Mouse (Mus musculus): Measurements from ENCODE around the gene Tlr4.

Tlr4 gene

DNA sequence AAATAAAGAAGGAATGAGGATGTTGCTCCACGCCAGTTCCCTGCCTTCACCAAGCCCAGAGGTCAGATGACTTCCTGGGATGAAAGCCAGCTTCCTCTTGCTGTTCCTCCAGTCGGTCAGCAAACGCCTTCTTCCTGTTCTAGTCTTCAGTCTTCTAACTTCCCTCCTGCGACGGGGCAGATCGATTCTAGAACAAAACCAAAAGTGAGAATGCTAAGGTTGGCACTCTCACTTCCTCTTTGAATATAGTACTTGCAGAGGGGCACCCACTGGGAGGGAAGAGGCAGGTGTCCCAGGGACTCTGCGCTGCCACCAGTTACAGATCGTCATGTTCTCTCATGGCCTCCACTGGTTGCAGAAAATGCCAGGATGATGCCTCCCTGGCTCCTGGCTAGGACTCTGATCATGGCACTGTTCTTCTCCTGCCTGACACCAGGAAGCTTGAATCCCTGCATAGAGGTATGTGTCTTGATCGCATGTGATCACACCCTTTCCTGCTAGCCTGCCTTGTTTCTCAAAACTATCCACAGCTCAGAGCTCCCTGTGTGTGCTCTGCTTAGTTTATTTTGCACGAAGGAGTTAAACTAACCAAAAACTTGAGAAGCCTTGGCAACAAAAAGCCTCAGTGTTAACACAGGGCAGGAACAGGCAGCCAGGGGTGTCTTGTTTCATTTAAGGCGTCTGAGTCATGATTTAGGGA is at the start of gene Tlr4:
Gene Tlr4 (plus strand): TSS at position 122 of the 700 bp plus-strand sequence.
- DNase-seq (ENCODE audit: inconsistent ontology term) = peak; percentile 56

DNA sequence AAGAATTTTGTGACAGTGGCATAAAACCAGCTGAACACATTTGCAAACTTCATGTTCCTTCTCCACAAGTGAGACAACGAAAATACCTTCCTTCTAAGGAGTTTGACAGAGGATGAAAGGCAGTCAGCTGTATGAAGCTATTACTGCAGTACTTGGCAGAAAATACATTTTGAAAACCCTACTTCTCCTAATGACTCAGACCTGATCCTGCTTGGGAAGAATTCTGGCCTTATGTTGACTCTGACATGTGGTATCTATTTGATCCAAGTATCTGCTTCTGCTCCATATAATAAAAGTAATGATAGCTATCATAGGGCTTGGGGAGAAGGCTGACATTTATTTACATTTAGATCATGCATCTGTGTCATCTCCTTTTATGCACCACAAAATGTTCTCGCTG is 33.1 kb upstream of the Tlr4 start:
- no peak for DNase-seq (ENCODE audit: inconsistent ontology term)

GRCm38 (mm10) chr4:66796683-66797082 is 30.7 kb upstream of the Tlr4 start:
- DNase-seq (ENCODE audit: inconsistent ontology term) = no peak

DNA sequence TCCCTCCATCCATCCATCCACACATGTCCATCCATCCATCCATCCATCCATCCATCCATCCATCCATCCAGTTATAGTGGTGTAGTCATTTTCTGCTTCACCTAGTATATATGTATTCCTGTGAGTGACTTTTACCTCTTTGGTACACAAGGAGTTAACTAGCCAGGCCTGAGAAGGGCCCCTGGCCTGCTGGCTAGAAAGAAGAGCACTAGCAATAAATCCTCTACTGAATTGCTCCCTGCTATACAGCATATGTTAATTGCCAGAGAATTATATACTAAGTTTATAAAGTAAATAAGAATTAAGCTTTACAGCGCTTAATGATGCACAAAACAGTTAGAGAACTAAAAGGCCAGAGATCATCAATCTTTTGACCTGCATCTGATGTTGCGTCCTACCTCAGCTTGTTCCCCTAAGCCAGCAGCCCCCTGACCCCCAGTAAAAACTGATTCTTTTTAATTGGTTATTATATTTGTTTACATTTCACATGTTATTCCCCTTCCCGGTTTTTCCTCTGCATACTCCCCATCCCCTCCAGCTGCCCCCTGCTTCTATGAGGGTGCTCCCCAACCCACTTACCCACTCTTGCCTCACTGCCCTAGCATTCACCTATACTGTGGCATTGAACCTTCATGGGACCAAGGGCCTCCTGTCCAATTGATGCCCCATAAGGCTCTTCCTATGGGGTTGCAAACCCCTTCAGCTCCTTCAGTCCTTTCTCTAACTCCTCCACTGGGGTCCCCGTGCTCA is 22.7 kb upstream of the Tlr4 start:
- no peak for DNase-seq (ENCODE audit: inconsistent ontology term)

DNA sequence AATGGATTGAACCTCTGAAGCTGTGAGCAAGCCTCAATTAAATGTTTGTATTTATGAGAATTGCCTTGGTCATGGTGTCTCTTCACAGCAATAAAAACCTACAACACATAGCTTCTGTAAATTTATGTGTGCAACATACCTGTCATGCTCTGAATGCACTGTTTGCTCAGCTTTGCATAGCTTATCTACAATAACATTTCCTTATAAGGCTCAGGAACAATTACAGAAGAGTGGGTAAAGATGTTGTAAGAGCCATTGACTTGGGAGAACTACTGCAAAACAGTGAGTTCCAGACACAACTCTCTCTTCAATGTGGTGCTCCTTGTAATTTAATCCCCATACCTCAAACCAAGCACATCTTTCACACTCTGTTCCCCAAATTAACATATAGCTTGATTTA is 21.6 kb upstream of the Tlr4 start:
- DNase-seq (ENCODE audit: inconsistent ontology term) = no peak

DNA sequence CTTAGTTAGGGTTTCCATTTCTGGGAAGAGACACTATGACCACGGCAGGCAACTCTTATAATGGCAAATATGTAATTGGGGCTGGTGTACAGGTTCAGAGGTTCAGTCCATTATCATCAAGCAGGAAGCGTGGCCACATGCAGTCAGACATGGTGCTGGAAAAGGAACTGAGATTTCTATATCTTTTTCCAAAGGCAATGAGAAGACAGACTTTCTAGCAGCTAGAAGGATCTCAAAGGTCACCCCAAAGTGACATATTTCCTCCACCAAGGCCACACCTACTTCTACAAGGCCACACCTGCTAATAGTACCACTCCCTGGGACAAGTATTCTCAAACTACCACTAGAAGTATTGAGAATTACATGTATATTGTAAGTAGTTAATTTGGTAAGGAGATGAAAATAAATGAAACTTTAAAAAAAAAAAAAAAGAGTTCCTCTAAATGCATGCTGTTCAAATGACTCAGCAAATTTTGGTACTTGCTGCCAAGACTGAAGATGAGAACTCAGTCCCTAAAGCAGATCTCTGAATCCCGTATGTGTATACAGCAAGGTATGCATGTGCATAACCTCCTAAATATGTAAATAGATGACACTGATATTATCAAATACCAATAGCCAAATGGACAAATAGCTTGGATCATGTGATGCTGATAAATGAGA is 10.9 kb upstream of the Tlr4 start:
- no peak for DNase-seq (ENCODE audit: inconsistent ontology term)

- no peak for DNase-seq (ENCODE audit: inconsistent ontology term)
Observed at GRCm38 (mm10) chr4:66821171-66821570, 6.2 kb upstream of the Tlr4 start.

GRCm38 (mm10) chr4:66821764-66822163 is 5.6 kb upstream of the Tlr4 start:
- no peak for DNase-seq (ENCODE audit: inconsistent ontology term)

DNA sequence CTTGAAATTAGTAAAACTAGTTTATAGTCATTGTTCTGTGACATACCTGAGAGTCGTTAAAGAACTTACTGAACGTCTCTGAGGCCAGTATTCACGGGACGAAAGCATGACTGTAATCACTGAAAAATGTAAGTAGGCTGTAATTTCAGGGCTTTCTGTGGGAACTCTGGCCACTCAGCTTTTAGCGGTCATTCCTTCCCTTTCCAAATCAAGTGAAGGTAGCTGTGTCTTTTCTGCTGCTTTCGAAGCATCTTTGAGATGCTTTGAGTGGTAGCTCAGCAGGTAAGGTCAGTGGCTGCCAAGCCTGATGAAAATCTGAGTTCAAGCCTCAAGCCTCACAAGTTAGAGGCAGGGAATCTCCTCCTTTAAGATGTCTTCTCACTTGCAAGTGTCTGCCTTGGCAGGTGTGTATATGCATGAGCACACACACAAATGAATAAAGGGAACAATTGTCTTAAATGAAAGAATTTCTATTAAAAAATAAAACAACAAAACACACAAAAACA is 832 bp downstream of the Tlr4 start:
- peak; percentile 68 for DNase-seq (ENCODE audit: inconsistent ontology term)

- peak; percentile 88 for DNase-seq (ENCODE audit: inconsistent ontology term)
Observed at GRCm38 (mm10) chr4:66828686-66829085, 1.3 kb downstream of the Tlr4 start.

DNA sequence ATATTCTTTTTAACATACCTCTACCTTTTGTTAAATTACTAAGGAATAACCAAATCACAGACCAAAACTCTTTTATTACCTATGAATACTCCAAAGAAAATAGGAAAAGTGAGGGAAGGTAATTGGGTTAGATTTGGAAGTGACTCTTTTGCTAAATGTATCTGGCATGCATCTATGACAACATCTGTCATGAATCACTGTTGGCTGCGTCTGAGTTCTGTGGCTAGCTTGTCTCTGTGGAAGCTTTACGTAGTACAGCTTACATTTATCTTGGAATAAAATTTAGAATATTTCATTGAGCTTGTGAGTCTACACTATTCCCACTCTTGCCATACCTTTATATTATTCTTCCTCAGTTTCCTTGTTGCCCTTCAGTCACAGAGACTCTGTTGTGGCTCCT is 10.7 kb downstream of the Tlr4 start:
- DNase-seq (ENCODE audit: inconsistent ontology term) = no peak

GRCm38 (mm10) chr4:66843255-66843654 is 15.9 kb downstream of the Tlr4 start:
- no peak for DNase-seq (ENCODE audit: inconsistent ontology term)

DNA sequence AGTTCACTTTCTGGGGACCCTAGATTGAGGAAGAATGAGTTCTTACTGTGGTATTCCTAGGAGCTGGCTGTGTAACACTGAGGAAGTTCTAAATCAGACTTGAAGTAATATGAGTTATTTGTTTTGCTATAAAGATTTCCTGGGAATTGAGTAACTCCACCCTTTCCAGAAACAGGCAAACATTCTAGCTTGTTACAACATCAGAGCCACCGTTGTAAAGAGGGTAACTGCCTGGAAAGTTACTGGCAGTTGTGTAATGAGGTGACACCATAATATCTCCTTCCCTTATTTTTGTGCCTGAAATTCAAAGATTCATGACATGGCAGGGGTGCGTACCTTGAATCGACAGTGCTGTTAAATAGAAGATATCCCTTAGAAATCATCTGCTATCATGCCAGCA is 24.6 kb downstream of the Tlr4 start:
- DNase-seq (ENCODE audit: inconsistent ontology term) = no peak

DNA sequence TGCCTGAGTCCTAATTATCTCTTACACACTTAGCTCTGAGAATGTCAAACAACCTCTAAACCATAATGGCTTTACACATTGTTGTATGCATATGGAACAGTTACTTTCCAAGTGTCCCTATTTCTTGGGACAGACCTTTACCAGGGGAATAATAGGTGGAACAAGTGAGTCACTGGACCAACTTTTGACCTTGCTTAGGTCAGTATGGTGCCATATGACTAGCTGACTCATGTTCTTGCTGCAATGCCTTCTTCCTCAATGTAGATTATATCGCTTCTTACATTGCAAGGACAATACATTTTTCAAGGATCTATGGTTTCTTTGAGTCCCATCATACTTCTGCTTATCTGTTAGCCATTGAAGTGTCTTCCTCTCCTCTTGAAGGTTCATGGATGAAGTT is 29.6 kb downstream of the Tlr4 start:
- no peak for DNase-seq (ENCODE audit: inconsistent ontology term)

DNA sequence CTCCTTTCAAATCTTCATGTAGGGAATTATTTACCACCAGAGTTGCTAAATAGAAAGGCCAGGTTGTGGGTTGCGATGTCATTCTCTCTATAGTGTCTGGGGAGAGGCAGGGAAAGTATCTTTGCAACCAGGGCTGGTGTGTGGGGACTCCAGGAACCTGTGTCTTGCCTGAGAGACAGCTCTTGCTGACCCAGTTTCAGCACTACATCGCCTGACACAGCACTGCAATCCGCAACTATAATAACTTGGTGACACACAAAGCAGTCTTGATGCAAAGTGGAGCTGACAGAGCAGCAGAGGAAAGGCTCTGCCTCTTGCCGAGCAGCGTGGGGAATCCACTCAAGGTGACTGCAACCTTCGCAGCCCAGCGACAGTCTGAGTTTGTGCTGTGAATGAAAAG is 42.5 kb downstream of the Tlr4 start:
- DNase-seq (ENCODE audit: inconsistent ontology term) = peak; percentile 84

DNA sequence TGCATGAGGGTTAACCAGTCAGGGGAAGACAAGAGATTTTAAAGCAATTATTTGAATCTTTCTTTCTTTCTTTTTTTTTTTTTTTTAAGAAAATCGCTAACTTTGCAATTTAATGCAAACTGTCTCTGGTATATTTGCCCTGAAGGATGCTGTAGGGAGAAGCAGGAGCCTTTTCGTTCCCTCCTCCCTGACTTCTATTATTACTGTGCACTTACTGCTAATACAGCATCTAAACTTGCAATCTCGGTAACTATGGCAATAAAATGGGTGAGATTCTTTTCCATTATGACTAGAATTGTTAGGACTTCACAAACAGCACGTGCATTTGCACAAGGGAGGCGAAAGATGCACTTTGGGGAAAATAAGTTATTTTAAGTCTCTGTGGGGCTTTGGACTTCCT is 44.6 kb downstream of the Tlr4 start:
- no peak for DNase-seq (ENCODE audit: inconsistent ontology term)

GRCm38 (mm10) chr4:66873342-66873741 is 46.0 kb downstream of the Tlr4 start:
- no peak for DNase-seq (ENCODE audit: inconsistent ontology term)

- DNase-seq (ENCODE audit: inconsistent ontology term) = peak; percentile 45
Observed at GRCm38 (mm10) chr4:66875751-66876150, 48.4 kb downstream of the Tlr4 start.

GRCm38 (mm10) chr4:66877609-66878008 is 50.2 kb downstream of the Tlr4 start:
- DNase-seq (ENCODE audit: inconsistent ontology term) = no peak

GRCm38 (mm10) chr4:66881496-66881895 is 54.1 kb downstream of the Tlr4 start:
- peak; percentile 85 for DNase-seq (ENCODE audit: inconsistent ontology term)

GRCm38 (mm10) chr4:66883264-66883663 is 55.9 kb downstream of the Tlr4 start:
- DNase-seq (ENCODE audit: inconsistent ontology term) = no peak

DNA sequence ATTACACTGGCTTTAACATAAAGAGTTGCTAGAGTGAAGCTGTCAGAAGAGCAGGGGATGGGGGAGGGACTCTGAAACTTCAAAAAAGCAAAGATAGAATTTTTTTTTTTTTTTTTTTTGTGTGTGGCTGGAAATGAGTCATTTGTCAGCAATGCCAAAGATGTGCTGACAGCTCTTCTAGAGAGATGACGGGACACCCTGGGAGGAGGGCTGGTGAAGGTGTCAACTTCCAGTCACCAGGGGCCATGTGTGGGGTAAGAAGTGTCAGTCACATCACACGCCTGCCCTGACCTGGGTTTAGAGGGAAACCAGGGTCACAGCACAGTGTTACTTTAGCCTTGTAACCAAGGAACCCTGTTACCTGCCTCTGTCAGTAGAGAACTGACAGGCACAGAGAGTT is 67.2 kb downstream of the Tlr4 start:
- peak; percentile 88 for DNase-seq (ENCODE audit: inconsistent ontology term)

- DNase-seq (ENCODE audit: inconsistent ontology term) = no peak
Observed at GRCm38 (mm10) chr4:66894981-66895380, 67.6 kb downstream of the Tlr4 start.
